Mouse (Mus musculus) lung, adult 18-20 months (tissue): ENCODE results near the gene Ankrd52.

Source experiments
- DNase-seq, 2 experiments: peaks; one replicate each; pipeline ENCODE4 v3.0.0; 2022; ENCODE audit warnings: mixed read lengths in 2 of 2

Gene Ankrd52

DNA sequence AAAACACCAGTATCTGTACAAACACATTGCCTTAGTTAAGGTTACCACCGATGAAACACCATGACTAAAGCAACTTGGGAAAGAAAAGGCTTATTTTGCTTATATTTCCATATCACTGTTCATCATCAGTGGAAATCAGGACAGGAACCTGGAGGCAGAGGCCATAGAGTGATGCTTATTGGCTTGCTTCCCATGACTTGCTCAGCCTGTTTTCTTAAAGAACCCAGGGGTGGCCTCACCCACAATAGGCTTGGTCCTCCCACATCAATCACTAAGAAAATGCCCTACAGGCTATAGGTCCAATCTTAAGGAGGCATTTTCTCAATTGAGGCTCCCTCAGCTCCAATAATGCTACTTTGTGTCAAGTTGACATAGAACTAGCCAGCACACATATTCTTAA, 65.8 kb downstream of the Ankrd52 start:
- no peak for DNase-seq

GRCm38 (mm10) chr10:128444354-128444753, 67.4 kb downstream of the Ankrd52 start:
- DNase-seq: no peak

GRCm38 (mm10) chr10:128445407-128445806, 68.5 kb downstream of the Ankrd52 start:
- DNase-seq: no peak

DNA sequence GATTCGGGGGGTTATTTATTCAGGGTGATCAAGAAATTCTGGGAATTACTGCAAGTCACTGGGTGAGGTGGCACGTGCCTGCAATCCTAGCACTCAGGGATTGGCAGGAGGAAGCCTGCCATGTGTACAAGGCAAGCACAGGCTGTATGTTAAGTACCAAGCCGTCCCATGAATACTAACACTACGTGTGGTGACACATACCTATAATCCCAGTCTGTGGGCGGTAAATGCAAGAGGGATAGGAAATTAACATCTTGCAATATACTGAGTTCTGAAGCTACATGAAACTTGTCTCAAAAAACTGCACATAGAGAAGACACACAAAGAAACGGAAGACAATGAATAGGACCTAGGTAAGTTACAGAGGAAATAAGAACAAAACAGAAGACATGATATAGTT, 74.1 kb downstream of the Ankrd52 start:
- DNase-seq: no peak

- no peak for DNase-seq
These were observed 77.6 kb downstream of the Ankrd52 start for GRCm38 (mm10) chr10:128454471-128454870.

DNA sequence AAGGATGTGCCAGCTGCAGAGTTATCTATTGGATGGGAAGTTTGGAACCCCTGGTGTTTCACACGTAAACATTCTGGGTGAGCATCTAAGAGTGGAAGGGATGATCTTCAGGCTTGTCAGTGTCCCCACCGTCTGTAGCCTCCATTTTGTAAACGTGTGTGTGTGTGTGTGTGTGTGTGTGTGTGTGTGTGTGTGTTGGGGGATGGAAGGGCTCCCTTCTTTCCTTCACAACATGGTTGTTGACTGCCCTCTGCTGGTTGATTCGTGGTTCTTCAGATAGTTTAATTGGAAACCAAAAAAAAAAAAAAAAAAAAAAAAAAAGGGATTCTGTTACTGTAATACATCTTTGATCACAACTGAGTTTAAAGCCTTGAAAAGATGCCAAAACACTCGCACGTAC, 78.4 kb downstream of the Ankrd52 start:
- peak; percentile 44 to 75 for DNase-seq

- no peak for DNase-seq
These were observed 80.8 kb downstream of the Ankrd52 start for GRCm38 (mm10) chr10:128457676-128458075.
